Mouse (Mus musculus): Measurements from ENCODE around the gene Dennd1c. TPM values are rescaled to one million over a fixed set of nuclear protein-coding genes. Genes with fewer than 3 reads are reported as not detected.

The Dennd1c gene
- polyA plus RNA-seq, 1 experiment from 2014 or later: 4.0 TPM

Other genes starting within 250 kb of the Dennd1c start
- 12.4 and 12.6 TPM in 2 replicates for gene Rfx2, start 247.5 kb downstream of the Dennd1c start, polyA plus RNA-seq (2015; fragmentation: Nextera tagmentation; extraction: Ambion mirVana)
- not detected in 2 replicates for gene Acsbg2, start 204.1 kb downstream of the Dennd1c start, polyA plus RNA-seq (2015; fragmentation: Nextera tagmentation; extraction: Ambion mirVana)
- gene 1700061G19Rik, start 203.0 kb downstream of the Dennd1c start, polyA plus RNA-seq (2015; fragmentation: Nextera tagmentation; extraction: Ambion mirVana): 0.02 and 0.05 TPM in 2 replicates
- gene Mllt1, start 143.1 kb downstream of the Dennd1c start, polyA plus RNA-seq (2015; fragmentation: Nextera tagmentation; extraction: Ambion mirVana): 6.2 and 7.6 TPM in 2 replicates
- not detected in 2 replicates for gene Acer1, start 96.4 kb downstream of the Dennd1c start, polyA plus RNA-seq (2015; fragmentation: Nextera tagmentation; extraction: Ambion mirVana)
- gene Clpp, start 88.2 kb downstream of the Dennd1c start, polyA plus RNA-seq (2015; fragmentation: Nextera tagmentation; extraction: Ambion mirVana): 62.4 and 62.7 TPM in 2 replicates
- 15.9 and 19.6 TPM in 2 replicates for gene Alkbh7, start 81.2 kb downstream of the Dennd1c start, polyA plus RNA-seq (2015; fragmentation: Nextera tagmentation; extraction: Ambion mirVana)
- gene Pspn, start 78.5 kb downstream of the Dennd1c start, polyA plus RNA-seq (2015; fragmentation: Nextera tagmentation; extraction: Ambion mirVana): not detected in 2 replicates
- gene Gtf2f1, start 67.2 kb downstream of the Dennd1c start, polyA plus RNA-seq (2015; fragmentation: Nextera tagmentation; extraction: Ambion mirVana): 45.4 and 47.0 TPM in 2 replicates
- gene Gm17949, start 67.0 kb downstream of the Dennd1c start, polyA plus RNA-seq (2015; fragmentation: Nextera tagmentation; extraction: Ambion mirVana): 0.13 and 0.21 TPM in 2 replicates
- gene Khsrp, start 47.0 kb downstream of the Dennd1c start, polyA plus RNA-seq (2015; fragmentation: Nextera tagmentation; extraction: Ambion mirVana): 9.6 and 11.1 TPM in 2 replicates
- not detected in 2 replicates for gene Slc25a41, start 36.9 kb downstream of the Dennd1c start, polyA plus RNA-seq (2015; fragmentation: Nextera tagmentation; extraction: Ambion mirVana)
- gene Crb3, start 19.4 kb downstream of the Dennd1c start, polyA plus RNA-seq (2015; fragmentation: Nextera tagmentation; extraction: Ambion mirVana): 12.1 and 13.1 TPM in 2 replicates
- gene Slc25a23, start 18.7 kb downstream of the Dennd1c start, polyA plus RNA-seq (2015; fragmentation: Nextera tagmentation; extraction: Ambion mirVana): 4.4 and 7.0 TPM in 2 replicates
- gene Tubb4a, start 9.3 kb upstream of the Dennd1c start, polyA plus RNA-seq (2015; fragmentation: Nextera tagmentation; extraction: Ambion mirVana): 0.36 and 0.60 TPM in 2 replicates
- 0.48 and 0.67 TPM in 2 replicates for gene Tnfsf9, start 26.8 kb upstream of the Dennd1c start, polyA plus RNA-seq (2015; fragmentation: Nextera tagmentation; extraction: Ambion mirVana)
- not detected in 2 replicates for gene Cd70, start 71.3 kb upstream of the Dennd1c start, polyA plus RNA-seq (2015; fragmentation: Nextera tagmentation; extraction: Ambion mirVana)
- gene Tnfsf14, start 115.7 kb upstream of the Dennd1c start, polyA plus RNA-seq (2015; fragmentation: Nextera tagmentation; extraction: Ambion mirVana): 1.3 and 1.4 TPM in 2 replicates
- 494 and 609 TPM in 2 replicates for gene C3, start 149.6 kb upstream of the Dennd1c start, polyA plus RNA-seq (2015; fragmentation: Nextera tagmentation; extraction: Ambion mirVana)
- 11.4 and 12.6 TPM in 2 replicates for gene Gpr108, start 169.9 kb upstream of the Dennd1c start, polyA plus RNA-seq (2015; fragmentation: Nextera tagmentation; extraction: Ambion mirVana)
- 10.4 TPM in 2 replicates for gene Trip10, start 170.9 kb upstream of the Dennd1c start, polyA plus RNA-seq (2015; fragmentation: Nextera tagmentation; extraction: Ambion mirVana)
- 13.7 and 14.4 TPM in 2 replicates for gene Vav1, start 200.6 kb upstream of the Dennd1c start, polyA plus RNA-seq (2015; fragmentation: Nextera tagmentation; extraction: Ambion mirVana)

All from liver, embryonic 16.5 days (tissue).